Mouse (Mus musculus): ENCODE measurements around the gene Ltf. TPM values are rescaled to one million over a fixed set of nuclear protein-coding genes. Genes with fewer than 3 reads are reported as not detected.

The Ltf gene
- polyA plus RNA-seq, 1 experiment from 2014 or later = 2.0 TPM

GRCm38 (mm10) chr9:111067052-111067451 lies 48.0 kb downstream of the Ltf start:
- H3K4me2 ChIP-seq = no peak overlapping the region
- 77% methylated on average over 4 of the region's 4 CpGs for WGBS
- H3K27ac ChIP-seq = no peak overlapping the region
- no peaks in the 10 kb centered on the region for H3K9me3 ChIP-seq
- no peak for ATAC-seq (ENCODE audit: insufficient number of reproducible peaks, low FRiP score, low TSS enrichment, low read depth)
- no peak overlapping the region for H3K4me3 ChIP-seq
- no peak overlapping the region for H3K9ac ChIP-seq
- H3K36me3 ChIP-seq = no peaks in the 10 kb centered on the region
- no peaks in the 10 kb centered on the region for H3K27me3 ChIP-seq
- H3K4me1 ChIP-seq = peaks cover 4% of the 10 kb centered on the region

DNA sequence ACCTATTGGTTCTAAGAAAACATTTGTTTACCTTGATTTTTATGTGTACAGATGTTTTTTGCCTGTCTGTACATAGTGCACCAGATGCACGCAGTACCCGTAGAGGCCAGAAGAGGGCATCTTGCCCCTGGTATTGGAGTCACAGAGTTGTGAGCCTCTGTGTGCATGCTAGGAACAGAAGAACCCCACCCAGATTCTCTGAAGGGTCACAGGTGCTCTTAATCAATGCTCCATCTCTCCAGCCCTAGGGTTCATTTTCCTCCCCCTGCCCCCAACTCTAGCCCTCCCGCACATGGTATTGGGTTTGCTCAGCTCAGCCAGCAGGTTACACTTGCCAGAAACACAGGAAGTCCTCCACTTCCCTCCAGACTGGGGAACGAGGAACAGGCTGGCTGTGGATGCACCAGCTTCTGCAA lies 51.5 kb downstream of the Ltf start:
- Histone ChIP-seq H3K27ac (no peak overlapping the region), H3K9ac (no peak overlapping the region), H3K9me3 (no peaks in the 10 kb centered on the region), H3K4me1 (peaks cover 5% of the 10 kb centered on the region), H3K4me3 (no peak overlapping the region), H3K36me3 (no peaks in the 10 kb centered on the region), H3K4me2 (no peak overlapping the region), H3K27me3 (no peaks in the 10 kb centered on the region)
- WGBS = 21% methylated on average over 4 of the region's 4 CpGs
- no peak for ATAC-seq (ENCODE audit: insufficient number of reproducible peaks, low FRiP score, low TSS enrichment, low read depth)

- H3K27me3 ChIP-seq = no peaks in the 10 kb centered on the region
- peaks cover 5% of the 10 kb centered on the region for H3K4me1 ChIP-seq
- no peak overlapping the region for H3K9ac ChIP-seq
- no peak overlapping the region for H3K27ac ChIP-seq
- 35% methylated on average over 7 of the region's 7 CpGs for WGBS
- no peak for ATAC-seq (ENCODE audit: insufficient number of reproducible peaks, low FRiP score, low TSS enrichment, low read depth)
- H3K9me3 ChIP-seq = no peaks in the 10 kb centered on the region
- no peak overlapping the region for H3K4me2 ChIP-seq
- no peak overlapping the region for H3K4me3 ChIP-seq
- no peaks in the 10 kb centered on the region for H3K36me3 ChIP-seq
Observed at GRCm38 (mm10) chr9:111072175-111072574, 53.1 kb downstream of the Ltf start.

DNA sequence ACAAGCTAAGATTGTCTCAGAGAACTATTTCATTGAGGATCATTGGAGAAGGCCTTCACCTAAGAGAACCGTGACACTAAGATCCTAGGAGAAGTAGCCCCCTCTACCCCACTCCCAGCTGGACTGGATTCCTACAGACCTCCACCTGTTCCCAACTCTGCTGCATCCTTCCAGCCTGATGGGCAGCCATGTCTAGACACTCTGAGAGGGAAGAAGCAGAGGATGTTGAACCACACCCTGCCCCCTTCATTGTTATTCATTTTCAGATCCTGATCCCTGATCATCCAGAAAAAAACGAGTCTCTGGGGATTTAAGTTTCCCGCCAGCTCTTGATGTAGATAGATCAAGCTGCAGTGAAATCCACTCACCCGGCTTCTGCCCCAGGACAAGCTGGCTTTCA lies 53.9 kb downstream of the Ltf start:
- H3K4me3 ChIP-seq = no peak overlapping the region
- peaks cover 5% of the 10 kb centered on the region for H3K4me1 ChIP-seq
- 75% methylated on average over 4 of the region's 4 CpGs for WGBS
- no peak overlapping the region for H3K27ac ChIP-seq
- H3K9me3 ChIP-seq = no peaks in the 10 kb centered on the region
- H3K4me2 ChIP-seq = no peak overlapping the region
- no peak overlapping the region for H3K9ac ChIP-seq
- H3K27me3 ChIP-seq = no peaks in the 10 kb centered on the region
- H3K36me3 ChIP-seq = no peaks in the 10 kb centered on the region
- no peak for ATAC-seq (ENCODE audit: insufficient number of reproducible peaks, low FRiP score, low TSS enrichment, low read depth)

DNA sequence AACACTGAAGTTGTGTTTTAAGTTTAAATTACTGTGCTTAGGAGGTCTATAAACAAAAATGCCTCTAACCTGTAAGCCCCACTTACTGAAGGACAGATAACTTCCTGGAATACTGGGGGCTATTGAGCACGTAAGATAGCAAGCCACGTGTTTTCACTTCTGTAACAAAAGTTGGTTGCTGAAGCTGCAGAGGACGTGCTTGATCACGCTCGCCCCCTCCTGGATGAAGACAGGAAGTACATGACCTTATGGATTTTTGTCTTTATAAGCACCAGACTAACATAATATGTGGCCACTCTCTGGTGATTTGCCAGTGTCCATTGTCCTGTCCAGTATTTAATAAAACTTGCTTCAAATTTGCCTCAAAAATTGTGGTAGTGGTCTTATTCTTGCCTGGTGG lies 58.7 kb downstream of the Ltf start:
- Histone ChIP-seq H3K4me2 (no peak overlapping the region), H3K9ac (no peak overlapping the region), H3K4me1 (no peaks in the 10 kb centered on the region), H3K27ac (no peak overlapping the region), H3K9me3 (no peaks in the 10 kb centered on the region), H3K27me3 (no peaks in the 10 kb centered on the region), H3K36me3 (no peaks in the 10 kb centered on the region), H3K4me3 (no peak overlapping the region)
- no peak for ATAC-seq (ENCODE audit: insufficient number of reproducible peaks, low FRiP score, low TSS enrichment, low read depth)
- 70% methylated on average over 5 of the region's 5 CpGs for WGBS

GRCm38 (mm10) chr9:111080801-111081200 lies 61.7 kb downstream of the Ltf start:
- WGBS = 89% methylated on average over 8 of the region's 8 CpGs
- H3K4me3 ChIP-seq = no peak overlapping the region
- no peak overlapping the region for H3K27ac ChIP-seq
- H3K9ac ChIP-seq = no peak overlapping the region
- H3K9me3 ChIP-seq = no peaks in the 10 kb centered on the region
- no peak for ATAC-seq (ENCODE audit: insufficient number of reproducible peaks, low FRiP score, low TSS enrichment, low read depth)
- no peaks in the 10 kb centered on the region for H3K27me3 ChIP-seq
- H3K4me2 ChIP-seq = no peak overlapping the region
- no peaks in the 10 kb centered on the region for H3K4me1 ChIP-seq
- no peaks in the 10 kb centered on the region for H3K36me3 ChIP-seq

GRCm38 (mm10) chr9:111081765-111082164 lies 62.7 kb downstream of the Ltf start:
- Histone ChIP-seq H3K36me3 (no peaks in the 10 kb centered on the region), H3K4me3 (no peak overlapping the region), H3K27ac (no peak overlapping the region), H3K27me3 (no peaks in the 10 kb centered on the region), H3K9me3 (no peaks in the 10 kb centered on the region), H3K4me1 (no peaks in the 10 kb centered on the region), H3K9ac (no peak overlapping the region), H3K4me2 (no peak overlapping the region)
- WGBS = 76% methylated on average over 5 of the region's 5 CpGs
- ATAC-seq (ENCODE audit: insufficient number of reproducible peaks, low FRiP score, low TSS enrichment, low read depth) = no peak

DNA sequence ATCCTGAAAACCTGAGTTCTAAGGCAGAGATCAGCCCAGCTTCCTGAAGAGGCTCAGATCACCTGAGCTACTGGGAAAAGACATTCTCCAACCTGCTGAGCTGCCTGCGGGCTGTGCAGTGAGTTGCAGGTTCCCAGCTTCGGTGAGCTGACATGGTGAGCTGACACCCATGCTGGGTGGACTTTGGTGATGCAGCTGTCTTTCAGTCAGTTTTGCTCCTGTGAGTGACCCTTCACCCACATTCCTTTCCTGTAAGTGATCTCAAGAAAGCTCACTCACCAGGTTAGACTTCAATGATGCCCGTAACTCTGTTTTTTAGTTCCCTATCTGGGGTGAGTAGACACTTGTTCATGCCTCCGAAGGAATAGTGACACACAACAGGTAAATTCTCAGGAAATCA lies 66.3 kb downstream of the Ltf start:
- Histone ChIP-seq H3K4me3 (no peak overlapping the region), H3K9ac (no peak overlapping the region), H3K27ac (no peak overlapping the region), H3K4me2 (no peak overlapping the region), H3K9me3 (no peaks in the 10 kb centered on the region), H3K27me3 (no peaks in the 10 kb centered on the region), H3K36me3 (no peaks in the 10 kb centered on the region), H3K4me1 (0 out of 2 replicates have a peak, but pooled peaks cover 4% of the 10 kb centered on the region)
- no peak for ATAC-seq (ENCODE audit: insufficient number of reproducible peaks, low FRiP score, low TSS enrichment, low read depth)
- WGBS = 58% methylated on average over 4 of the region's 4 CpGs

DNA sequence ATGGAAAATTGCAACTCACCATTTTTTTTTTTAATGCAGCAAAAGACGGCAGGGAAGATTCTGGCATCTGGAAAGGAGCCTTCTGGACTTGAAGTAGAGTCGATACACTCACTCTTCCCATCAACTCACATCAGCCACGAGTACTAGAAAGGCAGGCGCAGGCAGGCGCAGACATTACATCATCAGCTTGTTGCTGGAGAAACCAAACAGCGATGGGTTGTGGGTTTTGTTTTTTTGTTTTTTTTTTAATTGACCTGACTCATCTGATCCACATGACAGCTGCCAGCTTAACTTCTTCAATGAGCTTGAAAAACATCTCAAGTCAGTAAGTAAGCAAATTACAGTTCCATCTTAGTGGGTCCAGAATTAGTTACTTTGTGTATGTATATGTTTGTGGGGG lies 67.1 kb downstream of the Ltf start:
- WGBS = 52% methylated on average over 6 of the region's 6 CpGs
- Histone ChIP-seq H3K4me3 (no peak overlapping the region), H3K9me3 (no peaks in the 10 kb centered on the region), H3K27ac (no peak overlapping the region), H3K36me3 (no peaks in the 10 kb centered on the region), H3K27me3 (no peaks in the 10 kb centered on the region), H3K4me1 (0 out of 2 replicates have a peak, but pooled peaks cover 4% of the 10 kb centered on the region), H3K9ac (no peak overlapping the region), H3K4me2 (no peak overlapping the region)
- no peak for ATAC-seq (ENCODE audit: insufficient number of reproducible peaks, low FRiP score, low TSS enrichment, low read depth)

- H3K9me3 ChIP-seq = no peaks in the 10 kb centered on the region
- H3K4me1 ChIP-seq = 0 out of 2 replicates have a peak, but pooled peaks cover 4% of the 10 kb centered on the region
- no peak overlapping the region for H3K9ac ChIP-seq
- H3K4me3 ChIP-seq = no peak overlapping the region
- H3K27me3 ChIP-seq = no peaks in the 10 kb centered on the region
- H3K27ac ChIP-seq = no peak overlapping the region
- no peak overlapping the region for H3K4me2 ChIP-seq
- H3K36me3 ChIP-seq = no peaks in the 10 kb centered on the region
- ATAC-seq (ENCODE audit: insufficient number of reproducible peaks, low FRiP score, low TSS enrichment, low read depth) = no peak
- WGBS = 25% methylated on average over 3 of the region's 3 CpGs
Observed at GRCm38 (mm10) chr9:111086995-111087606, 68.0 kb downstream of the Ltf start.

DNA sequence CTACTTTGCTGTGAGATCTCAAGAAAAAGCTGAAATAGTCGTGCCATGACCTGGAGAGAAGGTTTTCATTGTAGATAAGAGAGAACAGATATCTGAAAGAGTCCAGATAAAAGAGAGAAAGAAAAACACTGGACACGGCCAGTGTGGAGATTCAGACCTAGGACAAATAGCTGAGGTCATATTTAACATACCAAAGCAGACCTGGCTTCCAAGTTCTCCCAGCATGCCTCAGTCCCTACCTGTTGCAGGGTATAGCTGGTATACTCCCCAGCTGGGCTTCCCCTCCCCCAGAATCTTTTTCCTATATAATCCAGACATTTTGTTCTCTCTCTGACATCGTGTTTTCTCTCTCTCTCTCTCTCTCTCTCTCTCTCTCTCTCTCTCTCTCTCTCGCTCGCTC lies 68.9 kb downstream of the Ltf start:
- WGBS = 11% methylated on average over 5 of the region's 5 CpGs
- no peak for ATAC-seq (ENCODE audit: insufficient number of reproducible peaks, low FRiP score, low TSS enrichment, low read depth)

DNA sequence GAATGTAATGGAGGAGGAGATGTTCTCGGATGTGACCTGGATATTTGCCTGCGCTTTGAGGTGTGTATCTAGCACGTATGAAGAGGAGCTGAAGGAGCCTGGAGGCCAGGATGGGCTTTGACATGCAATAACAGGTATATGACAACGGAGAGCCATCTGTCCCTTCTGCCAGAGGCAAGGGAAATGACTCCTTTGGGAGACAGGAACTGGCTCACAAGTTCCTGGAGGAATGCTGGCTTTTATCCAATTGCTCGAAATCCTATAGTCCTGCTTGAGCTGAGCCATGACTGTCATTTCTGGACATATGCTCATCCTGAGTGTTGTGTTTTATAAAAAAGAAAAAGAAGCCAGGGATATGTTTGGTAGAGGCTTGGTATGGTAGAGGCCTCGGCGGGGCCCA lies 69.8 kb downstream of the Ltf start:
- Histone ChIP-seq H3K27me3 (no peaks in the 10 kb centered on the region), H3K4me3 (no peak overlapping the region), H3K4me1 (0 out of 2 replicates have a peak, but pooled peaks cover 4% of the 10 kb centered on the region), H3K36me3 (no peaks in the 10 kb centered on the region), H3K4me2 (no peak overlapping the region), H3K9ac (no peak overlapping the region), H3K9me3 (no peaks in the 10 kb centered on the region), H3K27ac (no peak overlapping the region)
- WGBS = 37% methylated on average over 7 of the region's 7 CpGs
- no peak for ATAC-seq (ENCODE audit: insufficient number of reproducible peaks, low FRiP score, low TSS enrichment, low read depth)

More for the DNA sequence above, 68.9 kb downstream of the Ltf start:
- Histone ChIP-seq H3K36me3 (no peaks in the 10 kb centered on the region), H3K27me3 (no peaks in the 10 kb centered on the region), H3K4me1 (0 out of 2 replicates have a peak, but pooled peaks cover 4% of the 10 kb centered on the region), H3K4me2 (no peak overlapping the region), H3K27ac (no peak overlapping the region), H3K4me3 (no peak overlapping the region), H3K9me3 (no peaks in the 10 kb centered on the region), H3K9ac (no peak overlapping the region)

All from limb, embryonic 15.5 days (tissue).